Mouse (Mus musculus) forebrain, embryonic 12.5 days (tissue): ENCODE data around the gene Mllt6. TPM values are rescaled to one million over a fixed set of nuclear protein-coding genes. Genes with fewer than 3 reads are reported as not detected.

Experiments used
- ATAC-seq: fragments of 200-750 bp; cut with Nextera tagmentation; 2 replicates; pipeline ENCODE4 v1.8.0; 2017; ENCODE audit warnings: moderate TSS enrichment; ENCODE audit not compliant: low FRiP score
- H3K27ac ChIP-seq: fragments of 300-500 bp; sonication (generic); 2 replicates; pipeline ENCODE4 v1.5.1; 2016; ENCODE audit warnings: mild to moderate bottlenecking
- H3K27me3 ChIP-seq: fragments of 300-500 bp; sonication (generic); 2 replicates; pipeline ENCODE4 v1.6.1; 2016; ENCODE audit warnings: mild to moderate bottlenecking
- H3K36me3 ChIP-seq: fragments of 300-500 bp; sonication (generic); replicated peaks from 2 replicates; pipeline ENCODE4 v1.6.1; 2016; ENCODE audit warnings: mild to moderate bottlenecking
- H3K4me1 ChIP-seq: fragments of 300-500 bp; sonication (generic); 2 replicates; pipeline ENCODE4 v1.6.1; 2016
- H3K4me2 ChIP-seq: fragments of 300-500 bp; sonication (generic); 2 replicates; pipeline ENCODE4 v1.6.1; 2016; ENCODE audit warnings: mild to moderate bottlenecking, moderate library complexity
- H3K4me3 ChIP-seq: fragments of 300-500 bp; sonication (generic); replicated peaks from 2 replicates; pipeline ENCODE4 v1.5.1; 2016; ENCODE audit warnings: mild to moderate bottlenecking
- H3K9ac ChIP-seq: fragments of 300-500 bp; sonication (generic); 2 replicates; pipeline ENCODE4 v1.6.1; 2016; ENCODE audit warnings: mild to moderate bottlenecking
- H3K9me3 ChIP-seq: fragments of 300-500 bp; sonication (generic); 2 replicates; pipeline ENCODE4 v1.6.1; 2016
- WGBS: fragments of 180-500 bp; shearing (Covaris S2); methylation state at CpG from one replicate; pipeline ENCODE4 v1.1.7; 2016; 5-methylcytosine and 5-hydroxymethylcytosine counted together
- polyA plus RNA-seq: library from polyadenylated mRNA; unstranded; fragments of >200 nt; fragmentation: Nextera tagmentation; extraction: Ambion mirVana; gene quantifications from 2 replicates; pipeline ENCODE4 v1.2.1, GENCODE M21; 2016

Mllt6 gene
- 3.3 and 3.7 TPM in 2 replicates for polyA plus RNA-seq

DNA sequence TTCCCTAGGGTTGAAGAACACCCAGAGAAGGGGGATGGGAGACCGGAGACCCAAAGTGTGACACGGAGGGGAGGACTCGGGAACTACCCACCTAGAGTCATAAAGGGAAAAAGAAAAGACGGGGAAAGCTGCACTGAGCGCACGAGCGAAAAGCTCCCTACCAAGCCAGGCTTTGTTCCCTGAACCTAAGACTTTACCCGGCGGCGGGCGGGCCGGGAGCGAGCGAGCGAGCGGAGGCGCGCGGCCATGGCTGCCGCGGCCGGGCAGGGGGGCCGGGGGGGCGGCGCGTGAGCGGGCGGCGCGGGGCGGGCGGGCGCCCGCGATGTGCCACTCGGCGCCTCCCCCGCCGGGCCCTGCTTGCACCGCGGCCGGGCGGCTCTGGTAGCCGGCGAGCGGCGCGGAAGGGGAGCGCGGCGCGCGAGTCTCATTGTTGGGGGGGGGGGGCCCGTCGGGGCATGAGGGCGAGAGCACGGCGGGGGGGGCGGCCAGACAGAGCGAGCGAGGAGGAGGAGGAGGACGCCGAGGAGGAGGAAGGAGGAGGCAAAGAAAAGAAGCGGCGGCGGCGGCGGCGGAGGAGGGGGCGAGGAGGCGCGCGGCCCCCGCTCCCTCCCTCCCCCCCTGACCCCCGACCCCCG, at the start of gene Mllt6:
Mllt6 (plus strand) TSS at position 522 of the 635 bp plus-strand sequence.
- H3K4me2 ChIP-seq = peak within 1 kb of the TSS; percentile 89
- H3K4me1 ChIP-seq = peaks cover 52% of the 10 kb centered on the region
- no peaks in the 10 kb centered on the region for H3K9me3 ChIP-seq
- peaks cover 29% of the 10 kb centered on the region for H3K27me3 ChIP-seq
- peaks cover 27% of the 10 kb centered on the region for H3K36me3 ChIP-seq
- H3K9ac ChIP-seq = peak within 1 kb of the TSS; percentile 94
- peak; percentile 66 for ATAC-seq
- WGBS = under 1% methylated on average over 39 of the region's 76 CpGs
- peak within 1 kb of the TSS; percentile 90 for H3K27ac ChIP-seq
- peak within 1 kb of the TSS; percentile 95 for H3K4me3 ChIP-seq

DNA sequence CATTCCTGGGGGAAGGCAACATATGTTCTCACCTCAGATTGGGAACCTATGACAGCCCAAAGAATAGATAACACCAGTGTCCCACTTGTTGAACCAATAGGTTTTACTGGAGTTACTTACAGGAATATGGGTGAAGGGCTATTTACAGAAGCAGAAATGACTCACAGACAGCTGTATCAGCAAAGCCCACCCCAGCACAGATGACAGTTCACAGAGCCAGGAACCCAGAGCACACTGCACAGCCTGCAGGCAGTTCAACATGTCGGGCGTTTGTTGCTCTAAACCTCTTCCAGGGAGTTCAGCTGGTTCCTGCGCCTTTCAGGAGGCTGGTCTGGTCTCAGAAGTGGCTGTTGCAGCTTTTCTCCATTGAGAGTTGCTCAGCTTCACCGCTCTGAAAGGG, 47.9 kb upstream of the Mllt6 start:
- H3K4me2 ChIP-seq = no peak overlapping the region
- 81% methylated on average over 4 of the region's 4 CpGs for WGBS
- peaks cover 9% of the 10 kb centered on the region; the same call in 1 of the 2 replicates for H3K4me1 ChIP-seq
- ATAC-seq = no peak
- no peak overlapping the region for H3K9ac ChIP-seq
- no peaks in the 10 kb centered on the region for H3K36me3 ChIP-seq
- H3K4me3 ChIP-seq = no peak overlapping the region
- peaks cover 39% of the 10 kb centered on the region for H3K27me3 ChIP-seq
- H3K27ac ChIP-seq = no peak overlapping the region
- no peaks in the 10 kb centered on the region for H3K9me3 ChIP-seq

DNA sequence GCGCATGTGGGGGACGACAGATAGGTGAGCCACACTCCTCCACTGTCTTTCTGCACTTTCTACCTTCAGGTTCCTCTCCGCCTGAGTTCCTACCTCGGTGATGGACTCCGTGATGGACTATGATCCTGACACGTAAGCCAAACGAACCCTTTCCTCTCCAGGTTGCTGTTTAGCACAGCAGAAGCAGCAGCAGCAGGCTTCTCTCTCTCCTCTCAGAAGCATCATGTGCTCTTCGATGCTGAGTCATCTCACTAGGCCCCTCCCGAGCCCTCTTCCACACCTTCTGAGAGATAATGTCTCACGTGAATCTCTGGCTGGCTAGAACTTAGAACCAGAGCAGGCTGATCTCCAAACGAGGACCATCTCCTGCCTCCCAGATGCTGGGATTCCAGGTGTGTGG, 44.8 kb upstream of the Mllt6 start:
- H3K4me2 ChIP-seq = no peak overlapping the region
- H3K27me3 ChIP-seq = peaks cover 44% of the 10 kb centered on the region
- 65% methylated on average over 11 of the region's 11 CpGs for WGBS
- peaks cover 9% of the 10 kb centered on the region; the same call in 1 of the 2 replicates for H3K4me1 ChIP-seq
- H3K4me3 ChIP-seq = no peak overlapping the region
- no peaks in the 10 kb centered on the region for H3K36me3 ChIP-seq
- ATAC-seq = no peak
- H3K9ac ChIP-seq = no peak overlapping the region
- H3K9me3 ChIP-seq = no peaks in the 10 kb centered on the region
- H3K27ac ChIP-seq = no peak overlapping the region

DNA sequence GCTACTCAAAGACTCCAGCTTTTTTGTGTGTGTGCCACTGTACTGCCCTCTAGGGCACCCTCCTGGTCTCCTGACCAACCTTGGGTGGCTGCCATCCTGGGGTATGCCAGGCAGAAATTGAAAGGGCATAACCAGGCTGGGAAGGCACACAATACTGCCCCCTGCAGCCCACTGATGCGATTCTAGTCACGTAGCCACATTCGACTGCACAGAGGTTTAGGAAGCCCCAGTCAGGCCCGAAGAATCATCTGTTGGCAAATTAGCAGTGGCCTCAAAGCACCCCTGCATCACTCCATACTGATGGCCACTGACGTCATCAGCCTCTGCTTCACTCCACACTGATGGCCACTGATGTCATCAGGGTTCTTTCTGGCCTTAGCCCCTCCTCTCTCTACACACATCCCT, 43.8 kb upstream of the Mllt6 start:
- Histone ChIP-seq H3K27ac (no peak overlapping the region), H3K36me3 (no peaks in the 10 kb centered on the region), H3K4me2 (no peak overlapping the region), H3K9ac (no peak overlapping the region), H3K9me3 (no peaks in the 10 kb centered on the region), H3K4me1 (peaks cover 9% of the 10 kb centered on the region; the same call in 1 of the 2 replicates), H3K27me3 (peaks cover 55% of the 10 kb centered on the region), H3K4me3 (no peak overlapping the region)
- ATAC-seq = 0 out of 2 replicates have a peak, but pooled peaks have one; percentile 51
- 39% methylated on average over 5 of the region's 5 CpGs for WGBS

- Histone ChIP-seq H3K9me3 (no peaks in the 10 kb centered on the region), H3K9ac (no peak overlapping the region), H3K36me3 (no peaks in the 10 kb centered on the region), H3K4me2 (no peak overlapping the region), H3K4me3 (no peak overlapping the region), H3K27me3 (peaks cover 63% of the 10 kb centered on the region), H3K27ac (no peak overlapping the region), H3K4me1 (peaks cover 23% of the 10 kb centered on the region)
- 2% methylated on average over 6 of the region's 6 CpGs for WGBS
- ATAC-seq = peak; percentile 69
Observed at GRCm38 (mm10) chr11:97622440-97622839, 40.8 kb upstream of the Mllt6 start.

GRCm38 (mm10) chr11:97623166-97623565, 40.0 kb upstream of the Mllt6 start:
- WGBS = 65% methylated on average over 9 of the region's 9 CpGs
- H3K4me1 ChIP-seq = peaks cover 30% of the 10 kb centered on the region
- ATAC-seq = no peak
- H3K9me3 ChIP-seq = no peaks in the 10 kb centered on the region
- no peak overlapping the region for H3K9ac ChIP-seq
- H3K36me3 ChIP-seq = no peaks in the 10 kb centered on the region
- no peak overlapping the region for H3K4me2 ChIP-seq
- H3K27ac ChIP-seq = no peak overlapping the region
- H3K4me3 ChIP-seq = no peak overlapping the region
- peaks cover 63% of the 10 kb centered on the region for H3K27me3 ChIP-seq

DNA sequence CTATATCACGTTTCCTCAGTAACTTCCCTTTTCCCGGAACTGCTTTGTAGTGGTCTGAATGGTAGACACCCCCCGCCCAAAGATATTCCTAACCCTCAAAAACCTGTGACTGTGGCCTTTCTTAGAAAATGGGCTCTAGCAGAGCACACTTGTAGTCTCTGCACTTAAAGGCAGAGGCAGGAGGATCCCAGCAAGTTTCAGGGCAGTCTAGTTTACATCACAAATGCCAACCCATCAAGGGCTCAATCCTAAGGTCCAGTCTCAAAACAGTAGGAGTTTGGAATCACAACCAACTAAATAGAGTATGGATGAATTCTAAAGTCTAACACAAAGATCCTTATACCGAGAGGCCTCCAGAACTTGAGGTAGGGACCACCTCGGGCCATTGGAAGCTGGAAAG, 37.7 kb upstream of the Mllt6 start:
- Histone ChIP-seq H3K9ac (no peak overlapping the region), H3K27ac (no peak overlapping the region), H3K27me3 (peaks cover 77% of the 10 kb centered on the region), H3K4me3 (no peak overlapping the region), H3K4me1 (peaks cover 39% of the 10 kb centered on the region), H3K36me3 (no peaks in the 10 kb centered on the region), H3K9me3 (no peaks in the 10 kb centered on the region), H3K4me2 (no peak overlapping the region)
- ATAC-seq = no peak
- 83% methylated on average over 5 of the region's 5 CpGs for WGBS

GRCm38 (mm10) chr11:97626431-97626830, 36.8 kb upstream of the Mllt6 start:
- ATAC-seq = no peak
- no peak overlapping the region; the same call in 1 of the 2 replicates for H3K4me3 ChIP-seq
- H3K27me3 ChIP-seq = peaks cover 86% of the 10 kb centered on the region
- no peak overlapping the region for H3K9ac ChIP-seq
- no peaks in the 10 kb centered on the region for H3K9me3 ChIP-seq
- peaks cover 39% of the 10 kb centered on the region for H3K4me1 ChIP-seq
- no peak overlapping the region for H3K27ac ChIP-seq
- no peaks in the 10 kb centered on the region for H3K36me3 ChIP-seq
- 5% methylated on average over 12 of the region's 13 CpGs for WGBS
- H3K4me2 ChIP-seq = no peak overlapping the region

GRCm38 (mm10) chr11:97626850-97627249, 36.4 kb upstream of the Mllt6 start:
- ATAC-seq = no peak
- no peaks in the 10 kb centered on the region for H3K36me3 ChIP-seq
- no peak overlapping the region for H3K27ac ChIP-seq
- H3K9me3 ChIP-seq = no peaks in the 10 kb centered on the region
- 3% methylated on average over 10 of the region's 10 CpGs for WGBS
- peaks cover 90% of the 10 kb centered on the region for H3K27me3 ChIP-seq
- H3K9ac ChIP-seq = 0 out of 2 replicates have a peak overlapping the region, but pooled peaks have one; percentile 7
- peaks cover 39% of the 10 kb centered on the region for H3K4me1 ChIP-seq
- peak overlapping the region; percentile 91 for H3K4me2 ChIP-seq
- H3K4me3 ChIP-seq = peak overlapping the region; percentile 73; the same call in 1 of the 2 replicates

- H3K9ac ChIP-seq = peak overlapping the region; percentile 33
- no peaks in the 10 kb centered on the region for H3K9me3 ChIP-seq
- H3K27ac ChIP-seq = no peak overlapping the region
- H3K4me2 ChIP-seq = peak overlapping the region; percentile 91
- peaks cover 93% of the 10 kb centered on the region for H3K27me3 ChIP-seq
- 2% methylated on average over 30 of the region's 30 CpGs for WGBS
- ATAC-seq = no peak
- peaks cover 41% of the 10 kb centered on the region for H3K4me1 ChIP-seq
- no peaks in the 10 kb centered on the region for H3K36me3 ChIP-seq
- H3K4me3 ChIP-seq = peak overlapping the region; percentile 73
Observed at GRCm38 (mm10) chr11:97627556-97628302, 35.5 kb upstream of the Mllt6 start.

DNA sequence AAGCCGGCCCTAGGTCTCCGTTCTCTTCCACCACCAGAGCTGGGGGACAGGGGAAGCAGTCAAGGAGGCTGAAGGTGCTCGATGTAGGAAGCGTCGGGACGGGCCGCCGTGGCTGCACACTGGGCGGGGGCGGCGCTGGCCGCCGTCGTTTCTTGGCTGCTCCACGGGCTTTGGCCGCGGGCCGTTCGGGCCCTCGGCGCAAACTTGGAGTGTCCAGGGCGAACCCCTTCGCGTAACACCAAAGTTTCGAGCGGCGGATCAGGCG, 35.0 kb upstream of the Mllt6 start:
- Histone ChIP-seq H3K9me3 (no peaks in the 10 kb centered on the region), H3K27me3 (peaks cover 88% of the 10 kb centered on the region), H3K9ac (peak overlapping the region; percentile 33), H3K27ac (no peak overlapping the region), H3K4me1 (peaks cover 41% of the 10 kb centered on the region), H3K4me2 (peak overlapping the region; percentile 91), H3K4me3 (peak overlapping the region; percentile 73), H3K36me3 (no peaks in the 10 kb centered on the region)
- ATAC-seq = no peak
- WGBS = under 1% methylated on average over 28 of the region's 28 CpGs

DNA sequence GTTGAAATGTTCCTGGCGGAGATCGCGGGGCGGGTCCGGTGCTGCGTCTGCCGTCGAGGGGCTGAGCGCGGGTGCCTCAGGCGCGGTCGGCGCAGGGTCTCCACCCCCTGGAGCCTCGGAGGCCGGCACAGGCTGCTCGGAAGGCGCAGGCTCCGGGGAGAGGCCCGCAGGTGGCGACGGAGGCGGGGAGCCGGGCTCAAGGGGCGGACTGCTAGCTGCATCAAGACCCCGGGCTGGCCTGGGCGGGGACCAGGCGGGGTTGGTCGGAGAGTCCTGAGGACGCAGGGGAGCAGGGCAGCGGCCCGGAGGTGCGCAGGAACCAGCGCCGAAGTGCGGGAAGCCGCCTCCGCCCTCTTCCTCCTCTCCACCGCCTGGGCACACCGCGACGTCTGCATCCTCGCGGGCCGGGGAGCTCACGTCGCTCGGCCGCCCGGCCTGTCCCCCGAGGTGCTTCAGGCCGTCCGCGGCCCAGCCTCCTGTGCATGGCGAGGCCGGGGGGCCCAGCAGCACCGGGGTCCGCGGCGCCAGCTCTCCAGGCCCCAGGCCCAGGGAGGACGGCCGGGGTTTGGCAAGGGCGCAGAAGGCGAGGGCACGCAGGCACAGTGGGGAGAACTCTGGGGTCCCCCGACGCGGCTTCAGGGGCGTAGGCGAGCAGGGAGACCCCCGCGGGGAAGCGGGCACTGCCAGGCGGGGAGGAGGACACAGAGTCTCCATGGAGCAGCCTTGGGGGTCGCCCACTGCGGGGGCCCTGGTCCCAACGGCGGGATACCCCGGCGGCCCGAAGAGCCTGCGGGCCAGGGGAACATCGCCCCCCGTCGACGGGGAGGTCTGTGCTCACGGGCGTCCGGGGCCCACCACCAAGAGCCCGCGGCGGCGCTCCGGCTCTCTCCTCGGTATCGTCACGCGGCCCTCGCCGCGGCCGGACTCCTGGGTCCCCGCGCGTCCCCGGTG, 34.4 kb upstream of the Mllt6 start:
- Histone ChIP-seq H3K27me3 (peaks cover 82% of the 10 kb centered on the region), H3K4me2 (peak overlapping the region; percentile 91), H3K4me3 (peak overlapping the region; percentile 73), H3K4me1 (peaks cover 41% of the 10 kb centered on the region), H3K9me3 (no peaks in the 10 kb centered on the region), H3K27ac (0 out of 2 replicates have a peak overlapping the region, but pooled peaks have one; percentile 32), H3K36me3 (no peaks in the 10 kb centered on the region), H3K9ac (peak overlapping the region; percentile 88)
- peak; percentile 50 for ATAC-seq
- under 1% methylated on average over 74 of the region's 106 CpGs for WGBS
